In genomic region chr16:10976202-10976631, GRCm38 (mm10) we compare ENCODE assay signal across 8 mouse cellular contexts.
A peak's percentile ranks its signal among the peaks of the same experiment; 100 is the strongest.
DNase-seq lines count a peak whose midpoint lies in the region; ATAC-seq and TF ChIP-seq lines count a peak whose summit lies in the region.

No protein-coding gene starts in this region.

- H3K27me3 ChIP-seq in liver, adult 2 months (ENCODE audit: control insufficient read depth, insufficient read depth, low read length), result no peaks in the 10 kb centered on the region
- no peaks in the 10 kb centered on the region for H3K27me3 ChIP-seq in midbrain, embryonic 16.5 days (ENCODE audit: control insufficient read depth, insufficient read depth, low read depth, low read length)

- intact Hi-C loops in left cerebral cortex, postnatal 25 days (cut with DNase I), result no loop called here

- no peak overlapping the region for H3K4me2 ChIP-seq in midbrain, embryonic 16.5 days (ENCODE audit: low read length)

- peaks cover 57% of the 10 kb centered on the region for H3K4me1 ChIP-seq in liver, adult 2 months (ENCODE audit: control insufficient read depth, insufficient read depth, low read length)
- no peaks in the 10 kb centered on the region for H3K4me1 ChIP-seq in midbrain, embryonic 16.5 days (ENCODE audit: control insufficient read depth, insufficient read depth, low read length)

- DNase-seq in ovary, adult 18-20 months (ENCODE audit: low spot score), result peak; percentile 35
- no peak for DNase-seq in ovary, postnatal 10 days (ENCODE audit: low spot score)
- DNase-seq in heart, adult 9 months (ENCODE audit: low spot score in 2 of 2), result peak; percentile 38 to 41
- peak; percentile 64 for DNase-seq in liver, adult 2 months (ENCODE audit: extremely low read depth, low read depth, low spot score)
- peak; percentile 47 to 57 for DNase-seq in spleen, postnatal 36 days (ENCODE audit: low spot score in 2 of 2)
- no peak for DNase-seq in cerebellum, postnatal 36 days
- DNase-seq in left cerebral cortex, postnatal 25 days (ENCODE audit: low spot score in 2 of 2), result no peak

- H3K9ac ChIP-seq in liver, adult 2 months (ENCODE audit: low read depth, low read length), result no peak overlapping the region
- no peak overlapping the region for H3K9ac ChIP-seq in midbrain, embryonic 16.5 days (ENCODE audit: low read depth, low read length)

- TF ChIP-seq CTCF in liver, adult 2 months (IDR thresholded peaks at IDR 0.05; ENCODE audit: low read depth, low read length), result no peak

- no peak overlapping the region for H3K4me3 ChIP-seq in liver, adult 2 months (ENCODE audit: insufficient read depth, low read depth, low read length)
- H3K4me3 ChIP-seq in midbrain, embryonic 16.5 days (ENCODE audit: low read depth, low read length), result no peak overlapping the region

- peaks cover 3% of the 10 kb centered on the region; the same call in 1 of the 2 replicates for H3K9me3 ChIP-seq in midbrain, embryonic 16.5 days (replicated peaks; ENCODE audit: control insufficient read depth, low read length, poor library complexity, severe bottlenecking)

- H3K27ac ChIP-seq in liver, adult 2 months (replicated peaks; ENCODE audit: insufficient read depth, low read depth, low read length), result no peak overlapping the region
- no peak overlapping the region for H3K27ac ChIP-seq in midbrain, embryonic 16.5 days (ENCODE audit: low read length)

- no peak for ATAC-seq in midbrain, embryonic 16.5 days

- 17% methylated on average over 11 of the region's 11 CpGs for WGBS in liver, adult 2 months
- WGBS in midbrain, embryonic 16.5 days, result 74% methylated on average over 11 of the region's 11 CpGs

- peaks cover 39% of the 10 kb centered on the region for H3K79me2 ChIP-seq in liver, adult 2 months (ENCODE audit: control insufficient read depth, insufficient read depth, low read length)

- no peak for TF ChIP-seq POLR2A in liver, adult 2 months (IDR thresholded peaks at IDR 0.05; ENCODE audit: extremely low read depth, insufficient read depth, low read length)

- no peaks in the 10 kb centered on the region for H3K36me3 ChIP-seq in liver, adult 2 months (ENCODE audit: control insufficient read depth, insufficient read depth, low read length)
- no peaks in the 10 kb centered on the region for H3K36me3 ChIP-seq in midbrain, embryonic 16.5 days (ENCODE audit: control insufficient read depth, insufficient read depth, low read length)

Comparison
In these comparisons a context has a peak if more than half of its experiments do, and no peak if none do; other contexts are left out.
1. DNase-seq: peak in ovary, adult 18-20 months (single experiment), heart, adult 9 months (2 of 2), liver, adult 2 months (single experiment) and spleen, postnatal 36 days (2 of 2); none in ovary, postnatal 10 days (single experiment), cerebellum, postnatal 36 days (0 of 2) and left cerebral cortex, postnatal 25 days (0 of 2).